Mouse (Mus musculus): ENCODE data around the gene Poln.

GRCm38 (mm10) chr5:34218672-34219071, 49.4 kb upstream of the Poln start:
- no peak for TF ChIP-seq CTCF (IDR thresholded peaks at IDR 0.05; ENCODE audit: low read depth)
- no peak for TF ChIP-seq EP300 (optimal IDR thresholded peaks at IDR 0.05)

Data from stomach, postnatal 0 days (tissue).